Mouse (Mus musculus) C2C12 (cell line): ENCODE measurements around the gene Kcng3. TPM values are rescaled to one million over a fixed set of nuclear protein-coding genes. Genes with fewer than 3 reads are reported as not detected.
A peak's percentile ranks its signal among the peaks of the same experiment; 100 is the strongest.

Experiments used
- H3K27me3 ChIP-seq: one replicate; pipeline ENCODE4 v1.6.1; 2011; ENCODE audit not compliant: control insufficient read depth, insufficient read depth, insufficient read length
- H3K36me3 ChIP-seq: one replicate; pipeline ENCODE4 v1.6.1; 2011; ENCODE audit not compliant: control insufficient read depth, insufficient read depth
- H3K4me3 ChIP-seq: one replicate; pipeline ENCODE4 v1.5.1; 2011; ENCODE audit warnings: mild to moderate bottlenecking, control low read depth; ENCODE audit not compliant: poor library complexity, insufficient read depth, severe bottlenecking
- H3K79me2 ChIP-seq: one replicate; pipeline ENCODE4 v1.6.1; 2011; ENCODE audit not compliant: control insufficient read depth, insufficient read depth
- H3K79me3 ChIP-seq: one replicate; pipeline ENCODE4 v1.6.1; 2011; ENCODE audit warnings: low read depth, control low read depth
- H3ac ChIP-seq: one replicate; pipeline ENCODE3; 2011; ENCODE audit warnings: low read depth; ENCODE audit not compliant: control insufficient read depth, insufficient read length
- CEBPB ChIP-seq: IDR thresholded peaks from one replicate; pipeline ENCODE4 v1.6.1; 2011; ENCODE audit warnings: low read depth, mild to moderate bottlenecking, control low read depth, moderate library complexity
- CTCF ChIP-seq: IDR thresholded peaks from one replicate; pipeline ENCODE4 v1.5.1; 2011; ENCODE audit not compliant: control insufficient read depth, insufficient read depth, insufficient read length
- FOSL1 ChIP-seq: IDR thresholded peaks from one replicate; pipeline ENCODE4 v1.8.0; 2011; ENCODE audit warnings: mild to moderate bottlenecking, low read length; ENCODE audit not compliant: poor library complexity, insufficient read depth, severe bottlenecking
- MAX ChIP-seq: IDR thresholded peaks from one replicate; pipeline ENCODE4 v1.6.1; 2011; ENCODE audit warnings: mild to moderate bottlenecking, control low read depth
- MYOD1 ChIP-seq: IDR thresholded peaks from one replicate; pipeline ENCODE4 v1.6.1; 2011; ENCODE audit warnings: low read depth; ENCODE audit not compliant: control insufficient read depth, insufficient read length
- MYOG ChIP-seq: IDR thresholded peaks from one replicate; pipeline ENCODE4 v1.6.1; 2011; ENCODE audit not compliant: control insufficient read depth, insufficient read length; ENCODE audit errors: extremely low read depth
- USF1 ChIP-seq: IDR thresholded peaks from one replicate; pipeline ENCODE4 v1.6.1; 2011; ENCODE audit warnings: low read depth, mild to moderate bottlenecking, control low read depth, moderate library complexity
- polyA plus RNA-seq: library from polyadenylated mRNA; unstranded; fragments of >200 nt; fragmentation: generic; extraction: Trizol; gene quantifications from one replicate; pipeline ENCODE4 v1.2.1, GENCODE M21; 2012; ENCODE audit warnings: missing spikeins

Gene Kcng3
- polyA plus RNA-seq, 1 experiment: not detected

- Histone ChIP-seq H3K4me3 (no peak overlapping the region), H3K79me3 (no peaks in the 10 kb centered on the region), H3K36me3 (no peaks in the 10 kb centered on the region), H3K79me2 (no peaks in the 10 kb centered on the region), H3K27me3 (no peaks in the 10 kb centered on the region), H3ac (no peak overlapping the region)
- TF ChIP-seq MAX (no peak), CEBPB (no peak), CTCF (no peak), MYOD1 (no peak), USF1 (no peak)
These were observed 49.1 kb downstream of the Kcng3 start for GRCm38 (mm10) chr17:83582585-83582984.

- no peaks in the 10 kb centered on the region for H3K79me3 ChIP-seq
- H3K27me3 ChIP-seq: no peaks in the 10 kb centered on the region
- no peaks in the 10 kb centered on the region for H3K79me2 ChIP-seq
- TF ChIP-seq USF1 (no peak), MYOG (no peak), CEBPB (no peak), MYOD1 (no peak), CTCF (no peak), FOSL1 (no peak), MAX (no peak)
- H3ac ChIP-seq: no peak overlapping the region
- no peaks in the 10 kb centered on the region for H3K36me3 ChIP-seq
- no peak overlapping the region for H3K4me3 ChIP-seq
These were observed 51.0 kb downstream of the Kcng3 start for GRCm38 (mm10) chr17:83580734-83581133.

- Histone ChIP-seq H3ac (no peak overlapping the region), H3K36me3 (no peaks in the 10 kb centered on the region), H3K79me2 (no peaks in the 10 kb centered on the region), H3K79me3 (no peaks in the 10 kb centered on the region), H3K27me3 (no peaks in the 10 kb centered on the region), H3K4me3 (no peak overlapping the region)
- no peak for TF ChIP-seq CEBPB
- no peak for TF ChIP-seq MAX
These were observed 54.8 kb downstream of the Kcng3 start for GRCm38 (mm10) chr17:83576810-83577371.

- Histone ChIP-seq H3K36me3 (no peaks in the 10 kb centered on the region), H3K79me3 (no peaks in the 10 kb centered on the region), H3ac (no peak overlapping the region), H3K27me3 (no peaks in the 10 kb centered on the region), H3K79me2 (no peaks in the 10 kb centered on the region), H3K4me3 (no peak overlapping the region)
- TF ChIP-seq MYOG (no peak), MYOD1 (no peak), CTCF (no peak), FOSL1 (peak; percentile 73)
These were observed 57.1 kb downstream of the Kcng3 start for GRCm38 (mm10) chr17:83574615-83575014.

GRCm38 (mm10) chr17:83573128-83573527 is 58.6 kb downstream of the Kcng3 start:
- TF ChIP-seq MAX (no peak), MYOG (no peak)
- H3K79me3 ChIP-seq: no peaks in the 10 kb centered on the region

DNA sequence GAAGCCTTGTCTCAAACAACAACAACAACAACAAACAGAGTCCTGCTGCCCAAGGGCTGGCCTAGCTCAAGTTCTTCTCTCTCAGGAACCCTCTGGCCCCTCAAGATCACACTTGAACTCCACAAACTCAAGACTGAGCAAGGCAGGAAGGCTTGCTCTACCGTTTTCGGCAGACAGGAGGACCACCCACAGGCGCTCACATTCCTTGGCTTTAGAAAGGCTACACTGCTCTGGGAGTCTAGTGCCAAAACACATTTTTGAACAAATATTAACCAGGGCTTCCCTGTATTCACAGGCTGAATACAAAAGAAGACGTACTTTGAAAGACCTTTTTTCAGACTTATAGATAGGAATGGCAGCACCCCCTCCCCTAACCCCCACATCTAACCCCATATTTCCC is 59.3 kb downstream of the Kcng3 start:
- Histone ChIP-seq H3K79me3 (no peaks in the 10 kb centered on the region), H3K36me3 (no peaks in the 10 kb centered on the region), H3K4me3 (no peak overlapping the region), H3K27me3 (no peaks in the 10 kb centered on the region), H3K79me2 (no peaks in the 10 kb centered on the region), H3ac (no peak overlapping the region)
- TF ChIP-seq CTCF (no peak), FOSL1 (no peak), MYOD1 (no peak), MAX (no peak), CEBPB (no peak), MYOG (no peak)

More at GRCm38 (mm10) chr17:83573128-83573527, 58.6 kb downstream of the Kcng3 start:
- no peak overlapping the region for H3K4me3 ChIP-seq
- H3K79me2 ChIP-seq: no peaks in the 10 kb centered on the region
- H3K27me3 ChIP-seq: no peaks in the 10 kb centered on the region
- no peak overlapping the region for H3ac ChIP-seq
- no peaks in the 10 kb centered on the region for H3K36me3 ChIP-seq

DNA sequence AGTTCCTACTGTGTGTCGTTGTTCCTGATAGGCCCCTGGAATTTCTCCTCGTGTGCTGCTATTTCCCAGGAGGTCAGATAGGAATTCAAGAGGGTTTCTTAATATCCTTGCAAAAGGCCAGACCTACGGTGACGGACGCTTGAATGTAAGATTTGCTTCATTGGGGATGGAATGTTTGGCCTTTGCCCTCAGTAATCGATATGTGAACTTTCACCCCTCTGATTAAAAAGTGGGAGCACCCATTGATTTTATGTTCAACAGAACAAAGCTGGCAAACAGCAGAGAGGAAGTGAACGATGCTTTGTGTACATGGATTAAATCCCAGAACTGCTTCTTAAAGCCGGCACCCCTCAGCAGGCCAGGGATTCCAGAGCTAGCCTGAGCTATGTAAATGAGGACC is 64.3 kb downstream of the Kcng3 start:
- Histone ChIP-seq H3K27me3 (no peaks in the 10 kb centered on the region), H3ac (no peak overlapping the region), H3K4me3 (no peak overlapping the region), H3K79me2 (no peaks in the 10 kb centered on the region), H3K36me3 (no peaks in the 10 kb centered on the region), H3K79me3 (no peaks in the 10 kb centered on the region)
- TF ChIP-seq MAX: no peak
- TF ChIP-seq CEBPB: no peak
- no peak for TF ChIP-seq CTCF
- TF ChIP-seq MYOG: no peak
- TF ChIP-seq FOSL1: no peak
- TF ChIP-seq USF1: no peak
- TF ChIP-seq MYOD1: no peak
